Mouse (Mus musculus): Measurements from ENCODE around the gene Plekhb1. TPM values are rescaled to one million over a fixed set of nuclear protein-coding genes. Genes with fewer than 3 reads are reported as not detected.

Plekhb1 gene
- total RNA-seq, 2 experiments from 2014 or later = 76.1 to 103 TPM

Other genes with a start within 250 kb of the Plekhb1 start
- gene Ucp3, start 189.4 kb downstream of the Plekhb1 start, total RNA-seq (2021) = 100 to 1,000 TPM in 1 of 2 experiments, 10 to 100 TPM in 1; 94.4 to 203 TPM
- 10 to 100 TPM; 16.6 to 17.4 TPM for gene Ucp2, start 169.1 kb downstream of the Plekhb1 start, total RNA-seq (2021)
- not detected for gene Dnajb13, start 147.5 kb downstream of the Plekhb1 start, total RNA-seq (2021)
- 10 to 100 TPM; 10.1 to 11.7 TPM for gene Coa4, start 125.3 kb downstream of the Plekhb1 start, total RNA-seq (2021)
- 10 to 100 TPM; 65.5 to 68.8 TPM for gene Rab6a, start 55.0 kb downstream of the Plekhb1 start, total RNA-seq (2021)
- gene Mrpl48, start 54.1 kb downstream of the Plekhb1 start, total RNA-seq (2021) = 10 to 100 TPM; 54.7 to 60.4 TPM
- gene Fam168a, start 44.2 kb upstream of the Plekhb1 start, total RNA-seq (2021) = 10 to 100 TPM; 38.8 to 43.5 TPM
- 10 to 100 TPM; 15.5 to 23.8 TPM for gene Relt, start 201.0 kb upstream of the Plekhb1 start, total RNA-seq (2021)

All from gastrocnemius, adult 18-20 months (tissue).